ENCODE assay signal across 27 mouse cellular contexts in genomic region chr1:181476557-181476956, GRCm38 (mm10). TPM values are rescaled to one million over a fixed set of nuclear protein-coding genes. Genes with fewer than 3 reads are reported as not detected.
"Had no signal": no experiment of that assay in that cellular context is flagged by ENCODE, and none has a peak within 500 bp of the region (broad histone marks: within the 10 kb centered on the region; RNA-seq: fewer than 3 reads in every experiment).

No protein-coding gene starts in this region.

- H3K4me1 ChIP-seq: heart, embryonic 12.5 days; hindbrain, embryonic 15.5 days; kidney, embryonic 15.5 days; limb, embryonic 10.5 days; liver, embryonic 13.5 days; liver, embryonic 15.5 days had no signal

- H3K27me3 ChIP-seq: heart, embryonic 12.5 days; hindbrain, embryonic 13.5 days; hindbrain, embryonic 15.5 days; kidney, embryonic 15.5 days; limb, embryonic 12.5 days; liver, embryonic 13.5 days; liver, embryonic 15.5 days had no signal

- H3K4me3 ChIP-seq: heart, embryonic 12.5 days; hindbrain, embryonic 13.5 days; hindbrain, embryonic 15.5 days; kidney, embryonic 15.5 days; limb, embryonic 10.5 days; limb, embryonic 12.5 days; liver, embryonic 13.5 days; liver, embryonic 15.5 days had no signal

- H3K9me3 ChIP-seq: hindbrain, embryonic 15.5 days; limb, embryonic 10.5 days; liver, embryonic 13.5 days; liver, embryonic 15.5 days had no signal

- DNase-seq: gastrocnemius, postnatal 14 days; gastrocnemius, postnatal 36 days; heart, postnatal 36 days; layer of hippocampus, adult 9-11 months; layer of hippocampus, postnatal 36 days; liver; liver, embryonic 13.5 days; liver, postnatal 0 days had no signal

- H3K36me3 ChIP-seq: heart, embryonic 12.5 days; hindbrain, embryonic 13.5 days; hindbrain, embryonic 15.5 days; kidney, embryonic 15.5 days; limb, embryonic 10.5 days; limb, embryonic 12.5 days; liver, embryonic 13.5 days; liver, embryonic 15.5 days had no signal

- H3K27ac ChIP-seq: hindbrain, embryonic 13.5 days; hindbrain, embryonic 15.5 days; hindbrain, postnatal 0 days; kidney, embryonic 15.5 days; kidney, postnatal 0 days; limb, embryonic 10.5 days; limb, embryonic 12.5 days; liver, embryonic 13.5 days; liver, embryonic 15.5 days had no signal

RNA-seq across cellular contexts. Expression of gene Ccdc121, which starts 34.7 kb away (rescaled TPM):
- total RNA-seq: gastrocnemius, adult 8-10 months; gastrocnemius, postnatal 14 days; gastrocnemius, postnatal 36 days; heart, adult 18-20 months; heart, postnatal 14 days; heart, postnatal 36 days; hematopoietic stem cell, adult 5-6 weeks had no signal
- polyA plus RNA-seq: hindbrain, embryonic 11.5 days; hindbrain, embryonic 13.5 days; hindbrain, embryonic 15.5 days; intestine, embryonic 14.5 days; intestine, embryonic 16.5 days; kidney, adult 2 months; large intestine, adult 2 months; limb, embryonic 10.5 days; limb, embryonic 12.5 days; liver, embryonic 11.5 days; liver, embryonic 13.5 days; liver, embryonic 15.5 days; liver, postnatal 0 days had no signal
